Mouse (Mus musculus): Measurements from ENCODE around the gene Cltc. TPM values are rescaled to one million over a fixed set of nuclear protein-coding genes. Genes with fewer than 3 reads are reported as not detected.

Cltc gene
- polyA plus RNA-seq, 1 experiment from 2014 or later, result 159 TPM

DNA sequence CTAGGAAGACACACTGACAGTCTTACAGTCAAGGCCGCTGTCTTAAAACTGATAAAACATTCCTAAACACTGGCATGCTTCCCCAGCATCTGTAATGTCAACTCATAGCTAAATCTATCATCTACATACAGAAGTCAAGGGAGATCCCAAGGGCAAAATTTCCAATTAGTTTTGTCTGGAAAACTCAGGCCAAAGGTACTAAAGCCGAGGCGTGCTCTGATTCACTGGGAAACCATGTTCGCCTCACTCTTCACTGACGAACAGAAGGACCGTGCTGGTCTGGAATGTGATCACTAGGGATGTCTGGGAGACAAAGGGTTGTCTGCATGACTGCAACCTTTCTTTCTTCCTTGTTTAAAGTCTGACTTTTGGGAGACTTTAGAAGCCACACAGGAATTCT, 106.7 kb downstream of the Cltc start:
- H3K4me1 ChIP-seq, result peaks cover 9% of the 10 kb centered on the region
- 65% methylated on average over 6 of the region's 6 CpGs for WGBS
- no peaks in the 10 kb centered on the region for H3K36me3 ChIP-seq (replicated peaks)
- no peaks in the 10 kb centered on the region for H3K9me3 ChIP-seq
- no peak for ATAC-seq (ENCODE audit: low FRiP score)
- no peaks in the 10 kb centered on the region for H3K27me3 ChIP-seq
- no peak overlapping the region for H3K27ac ChIP-seq
- H3K4me3 ChIP-seq (replicated peaks), result no peak overlapping the region
- H3K9ac ChIP-seq, result no peak overlapping the region
- no peak overlapping the region for H3K4me2 ChIP-seq

DNA sequence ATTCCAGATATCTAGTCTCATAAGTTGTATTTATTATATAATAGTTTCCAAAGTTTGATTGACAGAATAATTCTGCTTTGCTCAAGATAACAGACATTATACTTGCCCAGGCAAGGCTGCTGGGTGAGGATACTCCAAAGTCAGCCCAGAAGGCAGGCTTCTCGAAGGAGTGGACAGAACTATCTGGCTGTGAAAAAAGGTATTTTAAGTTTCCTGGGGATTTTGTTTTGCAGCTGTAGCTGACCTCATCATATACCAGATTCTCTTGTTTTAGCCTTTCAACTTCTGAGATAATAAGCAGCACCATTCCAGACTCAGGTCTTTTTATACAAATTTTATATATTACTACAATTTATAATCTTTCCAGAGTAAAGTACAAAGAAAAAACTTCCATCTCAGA, 107.8 kb downstream of the Cltc start:
- Histone ChIP-seq H3K27ac (no peak overlapping the region), H3K27me3 (no peaks in the 10 kb centered on the region), H3K4me1 (peaks cover 9% of the 10 kb centered on the region), H3K4me2 (no peak overlapping the region), H3K9ac (no peak overlapping the region), H3K4me3 (replicated peaks) (no peak overlapping the region), H3K36me3 (replicated peaks) (no peaks in the 10 kb centered on the region), H3K9me3 (no peaks in the 10 kb centered on the region)
- 84% methylated on average over 1 of the region's 1 CpGs for WGBS
- ATAC-seq (ENCODE audit: low FRiP score), result no peak

- Histone ChIP-seq H3K27ac (no peak overlapping the region), H3K9me3 (no peaks in the 10 kb centered on the region), H3K27me3 (no peaks in the 10 kb centered on the region), H3K4me3 (replicated peaks) (no peak overlapping the region), H3K4me2 (no peak overlapping the region), H3K9ac (no peak overlapping the region), H3K36me3 (replicated peaks) (peaks cover 6% of the 10 kb centered on the region; the same call in 1 of the 2 replicates), H3K4me1 (peaks cover 9% of the 10 kb centered on the region)
- no peak for ATAC-seq (ENCODE audit: low FRiP score)
- WGBS, result 72% methylated on average over 15 of the region's 15 CpGs
Observed at GRCm38 (mm10) chr11:86647706-86648447, 109.5 kb downstream of the Cltc start.

GRCm38 (mm10) chr11:86646885-86647459, 110.4 kb downstream of the Cltc start:
- peaks cover 9% of the 10 kb centered on the region for H3K4me1 ChIP-seq
- 89% methylated on average over 3 of the region's 3 CpGs for WGBS
- H3K4me3 ChIP-seq (replicated peaks), result no peak overlapping the region
- no peak overlapping the region for H3K4me2 ChIP-seq
- no peak overlapping the region for H3K9ac ChIP-seq
- H3K27me3 ChIP-seq, result no peaks in the 10 kb centered on the region
- H3K9me3 ChIP-seq, result no peaks in the 10 kb centered on the region
- peaks cover 12% of the 10 kb centered on the region; the same call in 1 of the 2 replicates for H3K36me3 ChIP-seq (replicated peaks)
- no peak for ATAC-seq (ENCODE audit: low FRiP score)
- H3K27ac ChIP-seq, result no peak overlapping the region

GRCm38 (mm10) chr11:86646136-86646834, 111.1 kb downstream of the Cltc start:
- Histone ChIP-seq H3K9ac (no peak overlapping the region), H3K4me3 (replicated peaks) (no peak overlapping the region), H3K9me3 (no peaks in the 10 kb centered on the region), H3K36me3 (replicated peaks) (peaks cover 12% of the 10 kb centered on the region), H3K4me2 (no peak overlapping the region), H3K27me3 (no peaks in the 10 kb centered on the region), H3K4me1 (peaks cover 9% of the 10 kb centered on the region), H3K27ac (no peak overlapping the region)
- WGBS, result 49% methylated on average over 7 of the region's 7 CpGs
- ATAC-seq (ENCODE audit: low FRiP score), result no peak

DNA sequence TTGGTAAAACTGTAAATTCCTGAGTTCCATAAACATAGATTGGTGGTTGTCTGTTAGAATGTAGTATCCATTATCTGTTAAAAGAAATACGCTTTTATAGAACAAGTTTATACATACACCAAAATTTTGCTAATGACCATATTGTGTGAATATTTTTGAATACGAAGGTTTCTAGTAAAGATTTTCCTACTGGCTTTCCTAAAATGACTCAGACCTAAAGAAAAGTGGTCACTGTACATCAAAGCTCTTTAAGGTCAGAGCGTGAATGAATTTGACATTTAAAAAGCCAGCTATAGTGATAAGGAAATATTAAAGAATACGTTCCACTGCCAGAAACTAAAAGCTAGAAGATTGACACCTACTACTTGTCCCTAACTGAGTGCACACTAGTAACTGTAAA, 112.8 kb downstream of the Cltc start:
- Histone ChIP-seq H3K27ac (no peak overlapping the region), H3K4me3 (replicated peaks) (no peak overlapping the region), H3K9me3 (no peaks in the 10 kb centered on the region), H3K27me3 (no peaks in the 10 kb centered on the region), H3K36me3 (replicated peaks) (peaks cover 12% of the 10 kb centered on the region), H3K4me1 (peaks cover 9% of the 10 kb centered on the region), H3K4me2 (no peak overlapping the region), H3K9ac (no peak overlapping the region)
- ATAC-seq (ENCODE audit: low FRiP score), result no peak
- 96% methylated on average over 4 of the region's 4 CpGs for WGBS

Other genes starting within 250 kb of the Cltc start
- 65.2 and 69.9 TPM in 2 replicates for gene Rps6kb1, start 212.8 kb downstream of the Cltc start, polyA plus RNA-seq (2016; fragmentation: Nextera tagmentation; extraction: Ambion mirVana)
- 10.7 and 11.0 TPM in 2 replicates for gene Tubd1, start 212.6 kb downstream of the Cltc start, polyA plus RNA-seq (2016; fragmentation: Nextera tagmentation; extraction: Ambion mirVana)
- 83.1 and 86.8 TPM in 2 replicates for gene Vmp1, start 73.7 kb downstream of the Cltc start, polyA plus RNA-seq (2016; fragmentation: Nextera tagmentation; extraction: Ambion mirVana)
- 40.5 and 40.9 TPM in 2 replicates for gene Ptrh2, start 73.6 kb downstream of the Cltc start, polyA plus RNA-seq (2016; fragmentation: Nextera tagmentation; extraction: Ambion mirVana)
- 44.0 and 48.2 TPM in 2 replicates for gene Dhx40, start 50.2 kb upstream of the Cltc start, polyA plus RNA-seq (2016; fragmentation: Nextera tagmentation; extraction: Ambion mirVana)
- gene Ypel2, start 236.1 kb upstream of the Cltc start, polyA plus RNA-seq (2016; fragmentation: Nextera tagmentation; extraction: Ambion mirVana), result 8.1 and 8.3 TPM in 2 replicates

All from forebrain, embryonic 12.5 days (tissue).